Mouse (Mus musculus) ES-E14 (cell line): Measurements from ENCODE around the gene Klhl22.

Experiments
- CHD2 ChIP-seq: IDR thresholded peaks from 2 replicates; pipeline ENCODE4 v1.6.1; 2014; ENCODE audit warnings: mild to moderate bottlenecking, low read depth, low read length, inconsistent platforms
- HCFC1 ChIP-seq: IDR thresholded peaks from 2 replicates; pipeline ENCODE4 v1.6.1; 2012; ENCODE audit warnings: low read length, inconsistent platforms, borderline replicate concordance; ENCODE audit not compliant: insufficient read depth
- MAFK ChIP-seq: IDR thresholded peaks from 2 replicates; pipeline ENCODE4 v1.6.1; 2014; ENCODE audit warnings: mild to moderate bottlenecking, low read depth, low read length, inconsistent platforms; ENCODE audit not compliant: insufficient read depth
- ZC3H11A ChIP-seq: IDR thresholded peaks from 2 replicates; pipeline ENCODE4 v1.6.1; 2012; ENCODE audit warnings: low read depth, mild to moderate bottlenecking, inconsistent platforms, low read length, borderline replicate concordance

DNA sequence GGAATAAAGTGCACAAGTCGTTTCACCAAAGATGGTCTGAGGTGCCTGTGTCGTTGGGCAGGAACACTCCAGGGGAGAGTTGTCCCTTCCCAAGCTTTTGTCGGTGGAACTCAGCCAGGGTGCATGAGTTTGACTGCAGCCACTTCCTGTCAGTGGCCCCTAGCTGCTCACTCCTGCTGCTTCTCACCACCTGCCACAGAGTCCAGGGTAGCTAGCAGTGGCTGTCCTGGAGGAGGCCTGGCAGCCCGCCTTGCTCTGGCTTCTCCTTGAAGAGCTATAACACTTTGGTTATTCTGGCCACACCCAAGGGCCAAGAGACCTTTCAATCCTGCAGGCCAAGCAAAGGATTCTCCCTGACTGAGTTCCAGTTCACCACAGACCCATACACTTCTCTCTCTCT, 23.3 kb upstream of the Klhl22 start:
- TF ChIP-seq HCFC1 (no peak), ZC3H11A (no peak), MAFK (no peak), CHD2 (no peak)
